12 mouse cellular contexts compared by ENCODE assay signal in the genomic region with DNA sequence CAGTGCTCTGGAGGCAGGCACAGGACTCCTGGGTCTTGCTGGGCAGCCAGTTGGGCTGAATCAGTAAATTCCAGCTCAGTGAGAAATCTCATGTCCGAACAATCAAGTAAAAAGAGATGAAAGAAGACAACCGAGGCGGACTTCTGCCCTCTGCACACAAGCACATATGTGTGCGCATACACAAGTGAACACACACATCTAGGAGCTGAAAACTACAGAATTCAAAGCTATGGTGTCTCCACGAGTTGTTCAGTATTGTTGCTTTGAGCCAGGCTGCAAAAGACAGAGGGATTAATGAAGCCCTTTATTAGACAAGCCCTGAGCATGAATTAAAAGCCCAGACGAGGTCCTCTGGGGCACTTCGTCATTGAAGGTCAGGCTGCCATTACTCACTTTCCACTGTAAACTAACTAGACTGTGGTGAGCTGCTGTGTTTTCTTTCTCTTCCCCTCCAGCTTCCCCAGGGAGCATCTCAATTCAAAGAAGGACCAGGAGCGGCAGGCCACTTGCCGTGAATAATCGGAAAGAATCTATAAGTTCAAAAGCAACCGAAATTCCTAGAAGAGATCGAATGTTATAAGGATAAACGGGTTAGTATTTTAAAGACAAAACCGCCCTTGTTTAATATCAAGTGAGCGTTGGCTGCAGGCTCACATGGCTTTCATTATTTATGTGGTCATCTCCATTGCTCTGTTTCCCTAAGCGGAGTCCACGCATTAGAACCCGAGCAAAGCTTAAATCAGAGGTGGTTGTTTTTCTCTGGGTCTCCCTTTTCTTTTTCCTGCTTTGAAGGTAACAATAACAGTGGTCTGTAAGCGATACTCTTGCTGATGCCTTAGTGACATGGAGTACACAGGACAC. TPM values are rescaled to one million over a fixed set of nuclear protein-coding genes. Genes with fewer than 3 reads are reported as not detected.
DNase-seq lines count a peak whose midpoint lies in the region; ATAC-seq lines count a peak whose summit lies in the region.
"Had no signal": no experiment of that assay in that cellular context is flagged by ENCODE, and none has a peak within 500 bp of the region (broad histone marks: within the 10 kb centered on the region; RNA-seq: fewer than 3 reads in every experiment).

No protein-coding gene starts in this region.

- peak overlapping the region; percentile 77 for H3K27ac ChIP-seq in hindbrain, embryonic 10.5 days
- H3K27ac ChIP-seq in hindbrain, embryonic 16.5 days (ENCODE audit: low read depth, low read length) = no peak overlapping the region
- 0 out of 2 replicates have a peak overlapping the region, but pooled peaks have one; percentile 39 for H3K27ac ChIP-seq in embryonic facial prominence, embryonic 14.5 days (replicated peaks; ENCODE audit: low read depth, low read length)
- no peak overlapping the region for H3K27ac ChIP-seq in midbrain, embryonic 16.5 days (ENCODE audit: low read length)
- H3K27ac ChIP-seq: limb, embryonic 13.5 days had no signal

- no peaks in the 10 kb centered on the region for H3K27me3 ChIP-seq in hindbrain, embryonic 10.5 days (ENCODE audit: insufficient read depth, poor library complexity, severe bottlenecking)
- H3K27me3 ChIP-seq in hindbrain, embryonic 16.5 days (replicated peaks; ENCODE audit: control insufficient read depth, insufficient read depth, low read length) = 0 out of 2 replicates have a peak, but pooled peaks cover 2% of the 10 kb centered on the region
- no peaks in the 10 kb centered on the region for H3K27me3 ChIP-seq in embryonic facial prominence, embryonic 14.5 days (replicated peaks; ENCODE audit: control insufficient read depth, insufficient read depth, low read length)
- H3K27me3 ChIP-seq in midbrain, embryonic 16.5 days (ENCODE audit: control insufficient read depth, insufficient read depth, low read depth, low read length) = no peaks in the 10 kb centered on the region
- H3K27me3 ChIP-seq: limb, embryonic 13.5 days had no signal

- no peaks in the 10 kb centered on the region for H3K9me3 ChIP-seq in hindbrain, embryonic 10.5 days
- no peaks in the 10 kb centered on the region for H3K9me3 ChIP-seq in hindbrain, embryonic 16.5 days (ENCODE audit: control insufficient read depth, low read length)
- no peaks in the 10 kb centered on the region for H3K9me3 ChIP-seq in embryonic facial prominence, embryonic 14.5 days (ENCODE audit: control insufficient read depth, low read length)
- no peaks in the 10 kb centered on the region for H3K9me3 ChIP-seq in midbrain, embryonic 16.5 days (replicated peaks; ENCODE audit: control insufficient read depth, low read length, poor library complexity, severe bottlenecking)
- H3K9me3 ChIP-seq: limb, embryonic 13.5 days had no signal

- H3K9ac ChIP-seq in hindbrain, embryonic 16.5 days (ENCODE audit: low read depth, low read length) = no peak overlapping the region
- no peak overlapping the region for H3K9ac ChIP-seq in embryonic facial prominence, embryonic 14.5 days (ENCODE audit: low read depth, low read length)
- no peak overlapping the region for H3K9ac ChIP-seq in midbrain, embryonic 16.5 days (ENCODE audit: low read depth, low read length)
- H3K9ac ChIP-seq: limb, embryonic 13.5 days had no signal

- H3K4me2 ChIP-seq in hindbrain, embryonic 16.5 days (ENCODE audit: low read length) = no peak overlapping the region
- H3K4me2 ChIP-seq in embryonic facial prominence, embryonic 14.5 days (ENCODE audit: low read depth, low read length) = peak overlapping the region; percentile 43; the same call in 1 of the 2 replicates
- peak overlapping the region; percentile 21 for H3K4me2 ChIP-seq in midbrain, embryonic 16.5 days (ENCODE audit: low read length)
- H3K4me2 ChIP-seq: limb, embryonic 13.5 days had no signal

- no peaks in the 10 kb centered on the region for H3K36me3 ChIP-seq in hindbrain, embryonic 10.5 days
- no peaks in the 10 kb centered on the region for H3K36me3 ChIP-seq in hindbrain, embryonic 16.5 days (ENCODE audit: control insufficient read depth, insufficient read depth, low read length)
- H3K36me3 ChIP-seq in embryonic facial prominence, embryonic 14.5 days (ENCODE audit: control insufficient read depth, insufficient read depth, low read length) = no peaks in the 10 kb centered on the region
- no peaks in the 10 kb centered on the region for H3K36me3 ChIP-seq in midbrain, embryonic 16.5 days (ENCODE audit: control insufficient read depth, insufficient read depth, low read length)
- H3K36me3 ChIP-seq: limb, embryonic 13.5 days had no signal

- intact Hi-C loops in heart, postnatal 10 days (cut with DNase I) = no loop called here

- ATAC-seq in hindbrain, embryonic 16.5 days = no peak
- ATAC-seq in embryonic facial prominence, embryonic 14.5 days (ENCODE audit: low read depth) = no peak
- no peak for ATAC-seq in midbrain, embryonic 16.5 days
- ATAC-seq: lung, postnatal 0 days had no signal

- WGBS in hindbrain, embryonic 10.5 days = 30% methylated on average over 19 of the region's 19 CpGs
- WGBS in hindbrain, embryonic 16.5 days = 26% methylated on average over 19 of the region's 19 CpGs
- 27% methylated on average over 19 of the region's 19 CpGs for WGBS in embryonic facial prominence, embryonic 14.5 days
- WGBS in midbrain, embryonic 16.5 days = 19% methylated on average over 19 of the region's 19 CpGs

- H3K4me1 ChIP-seq in hindbrain, embryonic 10.5 days (replicated peaks) = peaks cover 13% of the 10 kb centered on the region
- no peaks in the 10 kb centered on the region for H3K4me1 ChIP-seq in hindbrain, embryonic 16.5 days (ENCODE audit: control insufficient read depth, insufficient read depth, low read depth, low read length)
- peaks cover 6% of the 10 kb centered on the region for H3K4me1 ChIP-seq in embryonic facial prominence, embryonic 14.5 days (ENCODE audit: control insufficient read depth, insufficient read depth, low read length)
- H3K4me1 ChIP-seq in midbrain, embryonic 16.5 days (ENCODE audit: control insufficient read depth, insufficient read depth, low read length) = peaks cover 4% of the 10 kb centered on the region; the same call in 1 of the 2 replicates

- DNase-seq in hindbrain, embryonic 10.5 days (ENCODE audit: low spot score) = peak; percentile 48
- peak; percentile 20 to 50 for DNase-seq in adrenal gland, postnatal 36 days
- peak; percentile 51 for DNase-seq in embryonic facial prominence, embryonic 14.5 days (ENCODE audit: low spot score)
- DNase-seq in frontal cortex, adult 2 months (ENCODE audit: extremely low spot score in 1 of 2, low spot score in 1 of 2) = no peak
- no peak for DNase-seq in heart, postnatal 10 days
- no peak for DNase-seq in layer of hippocampus, postnatal 25 days (ENCODE audit: extremely low spot score in 1 of 2, low spot score in 1 of 2)
- DNase-seq: heart, adult 18-20 months; kidney, adult 18-20 months had no signal

- peak overlapping the region; percentile 9; the same call in 1 of the 2 replicates for H3K4me3 ChIP-seq in hindbrain, embryonic 10.5 days
- H3K4me3 ChIP-seq in hindbrain, embryonic 16.5 days (ENCODE audit: low read length) = no peak overlapping the region
- no peak overlapping the region for H3K4me3 ChIP-seq in embryonic facial prominence, embryonic 14.5 days (ENCODE audit: low read depth, low read length)
- no peak overlapping the region for H3K4me3 ChIP-seq in midbrain, embryonic 16.5 days (ENCODE audit: low read depth, low read length)
- H3K4me3 ChIP-seq: limb, embryonic 13.5 days had no signal

RNA-seq across cellular contexts. Expression of gene Sox5, which starts 52.8 kb away (rescaled TPM):
- 30.6 and 32.1 TPM in 2 replicates for polyA plus RNA-seq in hindbrain, embryonic 10.5 days (2016; fragmentation: Nextera tagmentation; extraction: Ambion mirVana)
- 38.6 and 40.7 TPM in 2 replicates for polyA plus RNA-seq in hindbrain, embryonic 16.5 days (2015; fragmentation: Nextera tagmentation; extraction: Ambion mirVana)
- total RNA-seq in adrenal gland, postnatal 36 days (2021) = 10 to 100 TPM in 1 of 2 experiments, 1 to 10 TPM in 1; 9.5 to 29.2 TPM
- 10.8 and 22.4 TPM in 2 replicates for polyA plus RNA-seq in embryonic facial prominence, embryonic 14.5 days (2014; fragmentation: Nextera tagmentation; extraction: Ambion mirVana)
- 43.3 and 51.8 TPM in 2 replicates for polyA plus RNA-seq in midbrain, embryonic 16.5 days (2015; fragmentation: Nextera tagmentation; extraction: Ambion mirVana)
- 27.9 and 28.2 TPM in 2 replicates for polyA plus RNA-seq in frontal cortex, adult 2 months (2012; rRNA removed)
- 1 to 10 TPM; 3.4 to 5.5 TPM for total RNA-seq in heart, postnatal 10 days (2021)
- total RNA-seq in layer of hippocampus, postnatal 25 days (2021) = 10 to 100 TPM; 31.4 to 38.6 TPM

Comparison
In these comparisons a context has a peak if more than half of its experiments do, and no peak if none do; other contexts are left out.
1. H3K27ac ChIP-seq: peak in hindbrain, embryonic 10.5 days (single experiment) and embryonic facial prominence, embryonic 14.5 days (single experiment); none in hindbrain, embryonic 16.5 days (single experiment) and midbrain, embryonic 16.5 days (single experiment).
2. DNase-seq: peak in hindbrain, embryonic 10.5 days (single experiment), adrenal gland, postnatal 36 days (2 of 2) and embryonic facial prominence, embryonic 14.5 days (single experiment); none in frontal cortex, adult 2 months (0 of 2), heart, postnatal 10 days (0 of 2) and layer of hippocampus, postnatal 25 days (0 of 2).